Mouse (Mus musculus) heart, adult 2 months (tissue): Measurements from ENCODE around the gene Gpr183. TPM values are rescaled to one million over a fixed set of nuclear protein-coding genes. Genes with fewer than 3 reads are reported as not detected.

Experiments used
- DNase-seq, 2 experiments: peaks; one replicate each; pipeline ENCODE4 v3.0.0; 2021
- H3K27ac ChIP-seq: fragments of 200-600 bp; 2 replicates; pipeline ENCODE4 v1.8.1; 2022
- H3K27me3 ChIP-seq: fragments of 200-500 bp; 2 replicates; pipeline ENCODE4 v1.6.1; 2012; ENCODE audit warnings: mild to moderate bottlenecking, low read length, inconsistent platforms, mixed read lengths; ENCODE audit not compliant: control insufficient read depth, insufficient read depth
- H3K36me3 ChIP-seq: fragments of 200-500 bp; 2 replicates; pipeline ENCODE4 v1.6.1; 2012; ENCODE audit warnings: low read length, inconsistent platforms; ENCODE audit not compliant: control insufficient read depth, insufficient read depth
- H3K4me1 ChIP-seq: fragments of 200-500 bp; 2 replicates; pipeline ENCODE4 v1.6.1; 2011; ENCODE audit warnings: low read length; ENCODE audit not compliant: control insufficient read depth, insufficient read depth
- H3K4me3 ChIP-seq: fragments of 200-600 bp; 2 replicates; pipeline ENCODE4 v1.8.1; 2022
- H3K79me2 ChIP-seq: fragments of 200-500 bp; replicated peaks from 2 replicates; pipeline ENCODE4 v1.6.1; 2012; ENCODE audit warnings: mild to moderate bottlenecking, inconsistent platforms, low read length, moderate library complexity, mixed read lengths; ENCODE audit not compliant: control insufficient read depth, insufficient read depth
- H3K9ac ChIP-seq: fragments of 200-500 bp; 2 replicates; pipeline ENCODE4 v1.6.1; 2012; ENCODE audit warnings: low read depth, mild to moderate bottlenecking, control low read depth, inconsistent platforms, low read length, mixed read lengths
- CTCF ChIP-seq: fragments of 200-600 bp; IDR thresholded peaks from 2 replicates; pipeline ENCODE4 v1.8.1; 2022; ENCODE audit warnings: antibody characterized with exemption, mild to moderate bottlenecking, moderate library complexity
- EP300 ChIP-seq: fragments of 200-500 bp; IDR thresholded peaks from 2 replicates; pipeline ENCODE4 v1.6.1; 2011; ENCODE audit warnings: low read depth, low read length, control low read depth; ENCODE audit not compliant: insufficient read depth
- POLR2A ChIP-seq: fragments of 200-500 bp; IDR thresholded peaks from 2 replicates; pipeline ENCODE4 v1.6.1; 2011; ENCODE audit warnings: mild to moderate bottlenecking, low read depth, low read length, control low read depth; ENCODE audit not compliant: insufficient read depth
- WGBS: fragments of 180-500 bp; shearing (Covaris S2); methylation state at CpG from one replicate; pipeline ENCODE4 v1.1.7; 2018; 5-methylcytosine and 5-hydroxymethylcytosine counted together
- intact Hi-C: fragments of 180-260 bp; cut with DNase I; formaldehyde crosslinking; loops from one replicate; pipeline ENCODE4 v1.15.1; 2025
- polyA plus RNA-seq: library from polyadenylated mRNA; depleted of rRNA; stranded (reverse); fragments of >200 nt; gene quantifications from 2 replicates; pipeline ENCODE4 v1.2.3, GENCODE M21; 2012; rRNA removed
- total RNA-seq, 2 experiments: library from RNA; stranded (reverse); gene quantifications; 2 replicates each; pipeline ENCODE4 v1.2.3; 2021

Gene Gpr183
- total and polyA plus RNA-seq, 3 experiments = 0.84 to 1.3 (median 1.1) TPM

DNA sequence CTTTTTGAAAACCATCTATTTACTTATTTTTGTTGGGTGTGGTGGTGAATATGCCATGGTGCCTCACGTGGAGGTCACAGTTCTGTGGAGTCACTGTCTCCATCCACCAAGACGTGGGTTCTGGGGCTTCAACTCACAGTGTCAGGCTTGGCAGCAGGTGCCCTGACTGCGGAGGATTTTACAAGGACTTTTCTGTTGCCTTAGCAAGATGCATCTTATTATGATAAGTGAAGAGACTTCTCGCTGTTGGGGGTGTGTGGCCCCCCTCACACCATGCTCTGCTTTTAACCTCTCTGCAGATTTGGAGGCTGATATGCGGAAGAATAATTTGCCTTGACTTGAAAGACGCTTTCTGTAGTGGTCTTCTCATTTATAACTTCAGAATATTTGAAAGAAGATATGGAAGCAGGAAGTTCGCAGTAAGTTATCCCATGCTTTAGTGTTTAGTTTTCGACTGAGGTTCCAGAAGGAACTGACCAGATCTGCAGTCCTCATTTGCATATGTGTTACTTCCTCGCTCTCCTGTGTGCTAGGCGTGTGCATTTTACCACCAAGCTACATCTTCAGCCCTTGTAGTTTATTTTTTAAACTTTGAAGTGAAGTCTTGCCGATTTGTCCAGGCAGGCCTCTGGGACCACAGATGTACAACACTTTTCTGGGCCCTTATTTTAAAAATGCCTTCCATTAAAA is 57.9 kb downstream of the Gpr183 start:
- TF ChIP-seq POLR2A (no peak), CTCF (no peak), EP300 (no peak)
- Histone ChIP-seq H3K27me3 (no peaks in the 10 kb centered on the region), H3K36me3 (no peaks in the 10 kb centered on the region), H3K9ac (no peak overlapping the region), H3K27ac (no peak overlapping the region), H3K79me2 (no peaks in the 10 kb centered on the region), H3K4me3 (no peak overlapping the region), H3K4me1 (peaks cover 5% of the 10 kb centered on the region)
- no peak for DNase-seq
- intact Hi-C loops = no loop called here
- WGBS = 86% methylated on average over 11 of the region's 11 CpGs

GRCm38 (mm10) chr14:121906341-121906991 is 58.5 kb downstream of the Gpr183 start:
- H3K27me3 ChIP-seq = no peaks in the 10 kb centered on the region
- no peak for DNase-seq
- H3K9ac ChIP-seq = no peak overlapping the region
- no peak overlapping the region for H3K4me3 ChIP-seq
- H3K4me1 ChIP-seq = peaks cover 5% of the 10 kb centered on the region
- 70% methylated on average over 8 of the region's 8 CpGs for WGBS
- TF ChIP-seq EP300 = no peak
- TF ChIP-seq CTCF = no peak
- TF ChIP-seq POLR2A = no peak
- H3K36me3 ChIP-seq = no peaks in the 10 kb centered on the region
- H3K27ac ChIP-seq = no peak overlapping the region; the same call in 1 of the 2 replicates
- intact Hi-C loops = no loop called here
- H3K79me2 ChIP-seq = no peaks in the 10 kb centered on the region

- H3K27ac ChIP-seq = no peak overlapping the region
- H3K4me1 ChIP-seq = peaks cover 5% of the 10 kb centered on the region
- H3K4me3 ChIP-seq = no peak overlapping the region
- no peak overlapping the region for H3K9ac ChIP-seq
- no peaks in the 10 kb centered on the region for H3K27me3 ChIP-seq
- no peaks in the 10 kb centered on the region for H3K36me3 ChIP-seq
- no peak for DNase-seq
- TF ChIP-seq CTCF (no peak), POLR2A (no peak), EP300 (no peak)
- intact Hi-C loops = no loop called here
- WGBS = 41% methylated on average over 3 of the region's 3 CpGs
- no peaks in the 10 kb centered on the region for H3K79me2 ChIP-seq
These were observed 60.2 kb downstream of the Gpr183 start for GRCm38 (mm10) chr14:121904754-121905153.

- DNase-seq = no peak
- TF ChIP-seq POLR2A = no peak
- no peak for TF ChIP-seq EP300
- no peak for TF ChIP-seq CTCF
- H3K4me3 ChIP-seq = no peak overlapping the region
- H3K27ac ChIP-seq = no peak overlapping the region
- no peak overlapping the region for H3K9ac ChIP-seq
- intact Hi-C loops = no loop called here
- WGBS = 81% methylated on average over 7 of the region's 7 CpGs
- peaks cover 5% of the 10 kb centered on the region for H3K4me1 ChIP-seq
- H3K27me3 ChIP-seq = no peaks in the 10 kb centered on the region
- H3K36me3 ChIP-seq = no peaks in the 10 kb centered on the region
- no peaks in the 10 kb centered on the region for H3K79me2 ChIP-seq
These were observed 61.6 kb downstream of the Gpr183 start for GRCm38 (mm10) chr14:121903381-121903876.

Other genes with a start within 250 kb of the Gpr183 start
- gene Dock9, start 167.4 kb downstream of the Gpr183 start, total RNA-seq = 10 to 100 TPM; 24.0 to 25.7 TPM
- gene Dock9, start 167.4 kb downstream of the Gpr183 start, polyA plus RNA-seq = 19.8 and 27.1 TPM in 2 replicates
- 10 to 100 TPM; 30.4 to 31.9 TPM for gene Ubac2, start 86.6 kb downstream of the Gpr183 start, total RNA-seq
- 37.0 and 43.9 TPM in 2 replicates for gene Ubac2, start 86.6 kb downstream of the Gpr183 start, polyA plus RNA-seq
- gene Gpr18, start 49.4 kb downstream of the Gpr183 start, total RNA-seq = under 1 TPM; 0.16 to 0.43 TPM
- gene Gpr18, start 49.4 kb downstream of the Gpr183 start, polyA plus RNA-seq = 0.53 and 2.2 TPM in 2 replicates
- gene Timm8a2, start 69.5 kb upstream of the Gpr183 start, total RNA-seq = not detected
- 0.32 TPM in 1 of 2 replicates, not detected in the other for gene Timm8a2, start 69.5 kb upstream of the Gpr183 start, polyA plus RNA-seq
- gene Tm9sf2, start 141.8 kb upstream of the Gpr183 start, total RNA-seq = 100 to 1,000 TPM; 121 to 143 TPM
- 71.0 and 146 TPM in 2 replicates for gene Tm9sf2, start 141.8 kb upstream of the Gpr183 start, polyA plus RNA-seq
- 100 to 1,000 TPM; 115 to 131 TPM for gene Clybl, start 216.5 kb upstream of the Gpr183 start, total RNA-seq
- gene Clybl, start 216.5 kb upstream of the Gpr183 start, polyA plus RNA-seq = 50.3 and 90.5 TPM in 2 replicates